Mouse (Mus musculus) myocyte (in vitro differentiated cells): ENCODE data around the gene Anln. TPM values are rescaled to one million over a fixed set of nuclear protein-coding genes. Genes with fewer than 3 reads are reported as not detected.
A peak's percentile ranks its signal among the peaks of the same experiment; 100 is the strongest.

Experiments used
- H3K27me3 ChIP-seq: one replicate; pipeline ENCODE4 v1.6.1; 2011; ENCODE audit not compliant: control insufficient read depth, insufficient read depth, insufficient read length
- H3K36me3 ChIP-seq: one replicate; pipeline ENCODE4 v1.6.1; 2011; ENCODE audit not compliant: control insufficient read depth, insufficient read depth
- H3K4me2 ChIP-seq: one replicate; pipeline ENCODE4 v1.6.1; 2011; ENCODE audit warnings: low read depth, control low read depth
- H3K4me3 ChIP-seq: one replicate; pipeline ENCODE4 v1.5.1; 2011; ENCODE audit warnings: mild to moderate bottlenecking, control low read depth, moderate library complexity
- H3K79me2 ChIP-seq: one replicate; pipeline ENCODE4 v1.6.1; 2011; ENCODE audit not compliant: control insufficient read depth, insufficient read depth
- H3ac ChIP-seq: one replicate; pipeline ENCODE4 v1.6.1; 2011; ENCODE audit not compliant: control insufficient read depth, insufficient read length
- CEBPB ChIP-seq: IDR thresholded peaks from 2 replicates; pipeline ENCODE4 v1.6.1; 2011; ENCODE audit warnings: mild to moderate bottlenecking, moderate library complexity; ENCODE audit not compliant: poor library complexity, insufficient read depth, severe bottlenecking
- E2F4 ChIP-seq: IDR thresholded peaks from one replicate; pipeline ENCODE4 v1.6.1; 2011; ENCODE audit warnings: mild to moderate bottlenecking, control low read depth, moderate library complexity; ENCODE audit not compliant: insufficient read depth
- MAX ChIP-seq: IDR thresholded peaks from one replicate; pipeline ENCODE4 v1.6.1; 2011; ENCODE audit warnings: low read depth, mild to moderate bottlenecking, control low read depth
- MYOD1 ChIP-seq, 3 experiments: IDR thresholded peaks; one replicate each; pipeline ENCODE4 v1.6.1; 2011; ENCODE audit warnings: control low read depth in 2 of 3, low read depth in 2 of 3, mild to moderate bottlenecking in 2 of 3, moderate library complexity in 1 of 3; ENCODE audit not compliant: insufficient read length in 2 of 3, control insufficient read depth in 1 of 3
- MYOG ChIP-seq, 3 experiments: IDR thresholded peaks; one replicate each; pipeline ENCODE4 v1.6.1; 2011; ENCODE audit warnings: control low read depth in 2 of 3, low read depth in 2 of 3, mild to moderate bottlenecking in 2 of 3; ENCODE audit not compliant: insufficient read length in 2 of 3, control insufficient read depth in 1 of 3, insufficient read depth in 1 of 3
- POLR2A ChIP-seq: IDR thresholded peaks from one replicate; pipeline ENCODE4 v1.6.1; 2011; ENCODE audit warnings: low read depth, mild to moderate bottlenecking, control low read depth, moderate library complexity; ENCODE audit not compliant: insufficient read length
- POLR2AphosphoS2 ChIP-seq: IDR thresholded peaks from one replicate; pipeline ENCODE4 v1.6.1; 2011; ENCODE audit warnings: low read depth, control low read depth; ENCODE audit not compliant: insufficient read length
- REST ChIP-seq: IDR thresholded peaks from one replicate; pipeline ENCODE4 v1.6.1; 2011; ENCODE audit warnings: mild to moderate bottlenecking, control low read depth, moderate library complexity; ENCODE audit not compliant: insufficient read depth, insufficient read length
- SRF ChIP-seq: IDR thresholded peaks from one replicate; pipeline ENCODE4 v1.6.1; 2011; ENCODE audit warnings: low read depth; ENCODE audit not compliant: control insufficient read depth, insufficient read length
- TCF12 ChIP-seq: IDR thresholded peaks from one replicate; pipeline ENCODE4 v1.6.1; 2011; ENCODE audit warnings: mild to moderate bottlenecking, control low read depth; ENCODE audit not compliant: poor library complexity, insufficient read depth, severe bottlenecking
- TCF3 ChIP-seq: IDR thresholded peaks from one replicate; pipeline ENCODE4 v1.6.1; 2011; ENCODE audit warnings: low read depth, control low read depth; ENCODE audit not compliant: insufficient read length
- USF1 ChIP-seq: IDR thresholded peaks from one replicate; pipeline ENCODE4 v1.6.1; 2011; ENCODE audit warnings: low read depth, mild to moderate bottlenecking, control low read depth, moderate library complexity
- polyA plus RNA-seq: library from polyadenylated mRNA; unstranded; fragments of >200 nt; fragmentation: generic; extraction: Trizol; gene quantifications from one replicate; pipeline ENCODE4 v1.2.1, GENCODE M21; 2012; ENCODE audit warnings: missing spikeins

Anln gene
- polyA plus RNA-seq, 1 experiment, result 25.7 TPM

- no peak for TF ChIP-seq POLR2A
- no peak for TF ChIP-seq E2F4
- no peak for TF ChIP-seq CEBPB
- no peak for TF ChIP-seq USF1
- TF ChIP-seq MYOD1 (IDR thresholded peaks at IDR 0.05; ENCODE audit: control insufficient read depth in 1 of 3, insufficient read length in 2 of 3, low read depth in 2 of 3), result no peak
- peak in 1 of 3 experiments; percentile 13 for TF ChIP-seq MYOG (IDR thresholded peaks at IDR 0.05; ENCODE audit: control insufficient read depth in 1 of 3, insufficient read depth in 1 of 3, insufficient read length in 2 of 3, low read depth in 2 of 3)
- Histone ChIP-seq H3K4me3 (no peak overlapping the region), H3K36me3 (no peaks in the 10 kb centered on the region)
Observed at GRCm38 (mm10) chr9:22402976-22403375, 14.0 kb upstream of the Anln start.

GRCm38 (mm10) chr9:22402001-22402400 is 13.0 kb upstream of the Anln start:
- Histone ChIP-seq H3ac (no peak overlapping the region), H3K27me3 (no peaks in the 10 kb centered on the region), H3K4me3 (no peak overlapping the region), H3K79me2 (no peaks in the 10 kb centered on the region), H3K36me3 (no peaks in the 10 kb centered on the region), H3K4me2 (no peak overlapping the region)
- TF ChIP-seq TCF12 (no peak), MYOD1 (IDR thresholded peaks at IDR 0.05; ENCODE audit: control insufficient read depth in 1 of 3, insufficient read length in 2 of 3, low read depth in 2 of 3) (no peak), MYOG (IDR thresholded peaks at IDR 0.05; ENCODE audit: control insufficient read depth in 1 of 3, insufficient read depth in 1 of 3, insufficient read length in 2 of 3, low read depth in 2 of 3) (no peak), MAX (no peak), POLR2AphosphoS2 (no peak), REST (no peak), SRF (no peak), TCF3 (no peak), E2F4 (no peak), CEBPB (no peak), USF1 (no peak), POLR2A (no peak)

More at GRCm38 (mm10) chr9:22402976-22403375, 14.0 kb upstream of the Anln start:
- Histone ChIP-seq H3ac (no peak overlapping the region), H3K27me3 (no peaks in the 10 kb centered on the region), H3K79me2 (no peaks in the 10 kb centered on the region), H3K4me2 (no peak overlapping the region)

GRCm38 (mm10) chr9:22399021-22399420 is 10.0 kb upstream of the Anln start:
- Histone ChIP-seq H3K4me2 (no peak overlapping the region), H3ac (no peak overlapping the region), H3K4me3 (no peak overlapping the region), H3K79me2 (no peaks in the 10 kb centered on the region), H3K27me3 (no peaks in the 10 kb centered on the region), H3K36me3 (no peaks in the 10 kb centered on the region)
- TF ChIP-seq USF1 (no peak), SRF (no peak), MYOG (IDR thresholded peaks at IDR 0.05; ENCODE audit: control insufficient read depth in 1 of 3, insufficient read depth in 1 of 3, insufficient read length in 2 of 3, low read depth in 2 of 3) (no peak), MYOD1 (IDR thresholded peaks at IDR 0.05; ENCODE audit: control insufficient read depth in 1 of 3, insufficient read length in 2 of 3, low read depth in 2 of 3) (no peak), REST (no peak), POLR2AphosphoS2 (no peak)

GRCm38 (mm10) chr9:22394725-22395124 is 5.7 kb upstream of the Anln start:
- Histone ChIP-seq H3ac (no peak overlapping the region), H3K79me2 (no peaks in the 10 kb centered on the region), H3K4me3 (no peak overlapping the region), H3K27me3 (no peaks in the 10 kb centered on the region), H3K36me3 (no peaks in the 10 kb centered on the region), H3K4me2 (no peak overlapping the region)
- TF ChIP-seq TCF3, result no peak
- TF ChIP-seq MAX, result no peak
- no peak for TF ChIP-seq MYOD1 (IDR thresholded peaks at IDR 0.05; ENCODE audit: control insufficient read depth in 1 of 3, insufficient read length in 2 of 3, low read depth in 2 of 3)
- TF ChIP-seq POLR2AphosphoS2, result no peak
- no peak for TF ChIP-seq SRF
- TF ChIP-seq TCF12, result no peak

GRCm38 (mm10) chr9:22390390-22390789 is 1.4 kb upstream of the Anln start:
- Histone ChIP-seq H3K4me3 (no peak overlapping the region), H3K4me2 (peak overlapping the region; percentile 93), H3ac (no peak overlapping the region), H3K27me3 (no peaks in the 10 kb centered on the region), H3K79me2 (peaks cover 33% of the 10 kb centered on the region), H3K36me3 (no peaks in the 10 kb centered on the region)
- TF ChIP-seq TCF3, result no peak
- no peak for TF ChIP-seq POLR2AphosphoS2
- no peak for TF ChIP-seq TCF12
- TF ChIP-seq E2F4, result no peak
- TF ChIP-seq MYOD1 (IDR thresholded peaks at IDR 0.05; ENCODE audit: control insufficient read depth in 1 of 3, insufficient read length in 2 of 3, low read depth in 2 of 3), result no peak
- no peak for TF ChIP-seq USF1
- TF ChIP-seq CEBPB, result no peak
- no peak for TF ChIP-seq POLR2A
- no peak for TF ChIP-seq SRF
- TF ChIP-seq MAX, result no peak
- no peak for TF ChIP-seq MYOG (IDR thresholded peaks at IDR 0.05; ENCODE audit: control insufficient read depth in 1 of 3, insufficient read depth in 1 of 3, insufficient read length in 2 of 3, low read depth in 2 of 3)
- TF ChIP-seq REST, result no peak
